Comparison of ENCODE assay signal across 8 mouse cellular contexts in genomic region chr6:108660206-108660877, GRCm38 (mm10). TPM values are rescaled to one million over a fixed set of nuclear protein-coding genes. Genes with fewer than 3 reads are reported as not detected.
DNase-seq lines count a peak whose midpoint lies in the region; ATAC-seq lines count a peak whose summit lies in the region.

TSS of gene Bhlhe40 (plus strand) at chr6:108660629.

- WGBS in intestine, embryonic 16.5 days: under 1% methylated on average over 25 of the region's 43 CpGs

- H3K9me3 ChIP-seq in intestine, embryonic 16.5 days (ENCODE audit: control insufficient read depth, low read length): no peaks in the 10 kb centered on the region

- peak within 1 kb of the TSS; percentile 54 for H3K4me3 ChIP-seq in intestine, embryonic 16.5 days (ENCODE audit: low read length)

- H3K9ac ChIP-seq in intestine, embryonic 16.5 days (ENCODE audit: low read depth, low read length): peak within 1 kb of the TSS; percentile 85

- peak; percentile 56 for ATAC-seq in activated CD4-positive, CD25-positive, alpha-beta regulatory T cell, adult 4 months
- peak; percentile 88 for ATAC-seq in intestine, embryonic 16.5 days

- H3K4me1 ChIP-seq in intestine, embryonic 16.5 days (ENCODE audit: control insufficient read depth, insufficient read depth, low read length): peaks cover 26% of the 10 kb centered on the region

- no peaks in the 10 kb centered on the region for H3K27me3 ChIP-seq in intestine, embryonic 16.5 days (replicated peaks; ENCODE audit: control insufficient read depth, insufficient read depth, low read length)

- intact Hi-C loops in left cerebral cortex, postnatal 25 days (cut with DNase I): loop anchor here (1.0 to 2.0 kb wide), 6 partner anchors 49 to 206 kb away; no protein-coding TSS in a partner anchor

- peak within 1 kb of the TSS; percentile 88 for H3K4me2 ChIP-seq in intestine, embryonic 16.5 days (ENCODE audit: low read depth, low read length)

- peak; percentile 72 for DNase-seq in embryo, embryonic 10.5 days (ENCODE audit: low spot score)
- DNase-seq in gastrocnemius, postnatal 4 days (ENCODE audit: low spot score in 2 of 2): peak; percentile 78 to 88
- DNase-seq in left cerebral cortex, postnatal 25 days (ENCODE audit: low spot score in 2 of 2): peak; percentile 87 to 95
- DNase-seq in mesoderm, embryonic 11.5 days (ENCODE audit: low read depth, low spot score): peak; percentile 72
- peak; percentile 88 to 95 for DNase-seq in right cerebral cortex, postnatal 36 days (ENCODE audit: low spot score in 2 of 2)
- peak; percentile 86 to 90 for DNase-seq in urinary bladder, postnatal 4 days (ENCODE audit: low spot score in 2 of 2)

- H3K36me3 ChIP-seq in intestine, embryonic 16.5 days (ENCODE audit: control insufficient read depth, insufficient read depth, low read length): no peaks in the 10 kb centered on the region

- peak within 1 kb of the TSS; percentile 100 for H3K27ac ChIP-seq in intestine, embryonic 16.5 days (ENCODE audit: low read length)

RNA-seq across cellular contexts. Expression of gene Bhlhe40, which starts in this region (rescaled TPM):
- 100 to 1,000 TPM in 1 of 2 experiments, 10 to 100 TPM in 1; 73.9 to 107 TPM for polyA plus RNA-seq in activated CD4-positive, CD25-positive, alpha-beta regulatory T cell, adult 4 months (2017; shearing (Covaris generic))
- 10 to 100 TPM; 58.2 to 82.9 TPM for total RNA-seq in gastrocnemius, postnatal 4 days (2021)
- polyA plus RNA-seq in intestine, embryonic 16.5 days (2015; fragmentation: Nextera tagmentation; extraction: Ambion mirVana): 60.7 and 77.0 TPM in 2 replicates
- 100 to 1,000 TPM in 1 of 2 experiments, 10 to 100 TPM in 1; 78.2 to 102 TPM for total RNA-seq in left cerebral cortex, postnatal 25 days (2021)

Comparison
In these comparisons a context has a peak if more than half of its experiments do, and no peak if none do; other contexts are left out.
1. Peak in every context shown above with its lines: DNase-seq, ATAC-seq, H3K4me3 ChIP-seq and H3K27ac ChIP-seq.